Mouse (Mus musculus) small intestine, adult 2 months (tissue): Measurements from ENCODE around the gene Slc9a3r2. TPM values are rescaled to one million over a fixed set of nuclear protein-coding genes. Genes with fewer than 3 reads are reported as not detected.

Source experiments
- H3K27ac ChIP-seq: fragments of 200-500 bp; 2 replicates; pipeline ENCODE4 v1.5.1; 2012; ENCODE audit warnings: low read depth, low read length, control low read depth, inconsistent platforms; ENCODE audit not compliant: insufficient read depth
- H3K27me3 ChIP-seq: fragments of 200-500 bp; 2 replicates; pipeline ENCODE4 v1.6.1; 2012; ENCODE audit warnings: mild to moderate bottlenecking, moderate library complexity, low read length, inconsistent platforms; ENCODE audit not compliant: control insufficient read depth, insufficient read depth
- H3K36me3 ChIP-seq: fragments of 200-500 bp; 2 replicates; pipeline ENCODE4 v1.6.1; 2012; ENCODE audit warnings: mild to moderate bottlenecking, low read length, control low read depth, inconsistent platforms; ENCODE audit not compliant: control insufficient read depth, insufficient read depth
- H3K4me1 ChIP-seq: fragments of 200-500 bp; 2 replicates; pipeline ENCODE4 v1.6.1; 2012; ENCODE audit warnings: low read length, inconsistent platforms, mixed read lengths; ENCODE audit not compliant: control insufficient read depth, insufficient read depth, insufficient read length
- H3K4me3 ChIP-seq: fragments of 200-500 bp; 2 replicates; pipeline ENCODE4 v1.5.1; 2012; ENCODE audit warnings: low read depth, mild to moderate bottlenecking, control low read depth, inconsistent platforms, low read length, moderate library complexity
- CTCF ChIP-seq: fragments of 200-500 bp; IDR thresholded peaks from 2 replicates; pipeline ENCODE4 v1.5.1; 2012; ENCODE audit warnings: low read depth, mild to moderate bottlenecking, control low read depth, inconsistent platforms, low read length, moderate library complexity, mixed read lengths; ENCODE audit not compliant: insufficient replicate concordance, insufficient read length; ENCODE audit errors: extremely low read depth
- POLR2A ChIP-seq: fragments of 200-500 bp; IDR thresholded peaks from 2 replicates; pipeline ENCODE4 v1.6.1; 2012; ENCODE audit warnings: low read depth, mild to moderate bottlenecking, control low read depth, inconsistent platforms, low read length, moderate library complexity
- WGBS: fragments of 180-500 bp; shearing (Covaris S2); methylation state at CpG from one replicate; pipeline ENCODE4 v1.1.7; 2018; 5-methylcytosine and 5-hydroxymethylcytosine counted together
- polyA plus RNA-seq: library from polyadenylated mRNA; depleted of rRNA; stranded (reverse); fragments of >200 nt; gene quantifications from 2 replicates; pipeline ENCODE4 v1.2.3, GENCODE M21; 2012

Slc9a3r2 gene
- polyA plus RNA-seq, 1 experiment = 44.9 TPM

DNA sequence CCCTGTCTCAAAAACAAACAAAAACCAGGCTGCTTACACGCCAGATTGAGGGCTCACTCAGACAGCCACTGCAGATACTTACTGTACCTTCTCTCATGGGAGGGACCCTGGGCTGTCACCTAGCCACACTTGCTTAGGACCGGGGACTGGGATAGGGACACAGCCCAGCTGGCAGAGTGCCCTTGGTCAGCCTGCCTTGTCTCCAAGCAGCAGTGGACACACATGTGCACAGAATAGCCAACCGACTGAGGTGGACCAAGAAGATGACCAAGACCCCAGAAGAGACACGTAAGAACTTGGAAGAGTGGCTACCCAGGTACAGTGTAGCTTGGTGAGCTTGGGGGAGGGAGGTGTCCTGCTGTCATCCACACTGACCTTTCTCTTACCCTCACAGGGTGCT is 11.9 kb downstream of the Slc9a3r2 start:
- Histone ChIP-seq H3K4me1 (peaks cover 5% of the 10 kb centered on the region), H3K27ac (peak overlapping the region; percentile 25; the same call in 1 of the 2 replicates), H3K4me3 (no peak overlapping the region), H3K36me3 (0 out of 2 replicates have a peak, but pooled peaks cover 1% of the 10 kb centered on the region), H3K27me3 (no peaks in the 10 kb centered on the region)
- no peak for TF ChIP-seq CTCF
- TF ChIP-seq POLR2A = no peak
- 77% methylated on average over 4 of the region's 4 CpGs for WGBS

DNA sequence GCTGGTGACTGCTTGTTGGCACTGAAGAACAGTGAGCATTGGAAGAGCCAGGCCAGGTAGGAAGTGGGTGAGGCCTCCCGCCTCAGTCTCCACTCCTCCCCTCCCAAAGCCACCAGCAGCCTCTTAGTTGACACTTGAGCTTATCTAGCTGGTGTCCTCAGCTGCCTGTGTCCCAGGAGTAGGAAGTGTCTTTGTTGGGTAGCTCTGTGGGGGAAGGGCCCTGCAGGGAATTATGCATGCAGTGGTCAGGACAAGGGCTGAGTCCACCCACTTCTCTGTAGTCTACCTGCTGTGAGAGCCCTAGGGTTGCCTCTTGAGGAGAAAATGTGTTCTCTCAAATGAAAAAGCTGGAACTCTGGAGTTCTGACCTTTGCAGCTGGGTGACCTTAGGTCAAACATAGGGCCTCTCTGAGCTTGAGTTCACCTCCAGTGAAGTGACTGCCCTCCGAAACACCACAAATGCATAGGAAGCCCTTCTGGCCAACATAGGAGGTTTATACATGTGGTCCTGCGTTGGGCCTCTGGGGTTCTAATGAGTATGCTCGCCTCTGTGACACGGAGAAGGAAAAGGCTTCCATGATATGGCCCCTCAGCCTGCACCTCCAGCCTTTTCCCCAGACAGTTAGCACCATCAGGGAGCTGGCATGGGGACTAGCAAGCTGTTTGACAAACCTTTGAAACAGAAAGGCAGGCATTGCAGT is 13.2 kb downstream of the Slc9a3r2 start:
- 0 out of 2 replicates have a peak, but pooled peaks cover 1% of the 10 kb centered on the region for H3K36me3 ChIP-seq
- peaks cover 7% of the 10 kb centered on the region for H3K4me1 ChIP-seq
- no peak overlapping the region for H3K4me3 ChIP-seq
- H3K27ac ChIP-seq = no peak overlapping the region
- TF ChIP-seq POLR2A = no peak
- WGBS = 83% methylated on average over 5 of the region's 5 CpGs
- H3K27me3 ChIP-seq = no peaks in the 10 kb centered on the region

DNA sequence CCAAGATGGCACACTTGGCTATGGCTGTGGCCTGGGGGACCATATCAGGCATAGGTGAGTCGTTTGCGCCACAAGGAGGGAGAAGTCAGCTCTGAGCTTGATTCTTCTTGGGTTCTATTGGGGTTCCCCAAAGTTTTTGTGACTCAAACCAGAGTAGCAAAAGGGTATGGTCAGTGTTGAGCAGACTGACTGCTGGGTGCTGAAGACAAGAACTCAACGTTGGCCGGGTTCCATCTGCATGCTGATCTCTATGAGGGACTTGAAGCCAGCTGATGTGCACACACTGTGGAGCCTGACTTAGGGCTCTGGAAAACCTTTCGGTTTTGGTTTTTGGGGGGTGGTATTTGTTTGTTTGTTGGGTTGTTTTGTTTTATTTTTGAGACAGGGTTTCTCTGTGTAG is 14.4 kb downstream of the Slc9a3r2 start:
- Histone ChIP-seq H3K4me1 (peaks cover 9% of the 10 kb centered on the region), H3K27ac (no peak overlapping the region), H3K36me3 (no peaks in the 10 kb centered on the region; the same call in 1 of the 2 replicates), H3K27me3 (no peaks in the 10 kb centered on the region), H3K4me3 (no peak overlapping the region)
- TF ChIP-seq CTCF (no peak), POLR2A (no peak)
- WGBS = 81% methylated on average over 5 of the region's 5 CpGs

DNA sequence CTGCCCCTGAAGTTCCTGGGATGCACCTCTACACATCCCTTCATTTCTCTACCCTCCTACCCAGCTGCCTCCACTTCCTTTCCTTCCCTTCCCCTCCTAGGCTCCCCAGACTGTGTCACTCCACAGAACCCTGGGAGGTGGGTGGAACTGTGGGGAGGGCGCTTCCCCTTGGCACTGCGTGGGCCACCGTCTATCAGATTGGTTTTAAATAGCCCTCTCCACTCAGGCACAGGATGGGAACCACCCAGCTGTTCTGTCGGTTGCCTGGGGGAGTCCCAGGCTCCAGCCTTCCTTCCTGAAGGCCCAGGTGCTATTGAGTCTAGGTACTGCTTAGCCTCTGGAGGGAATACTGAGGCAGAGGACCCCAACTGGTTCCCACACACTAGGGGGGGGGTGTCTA is 15.1 kb downstream of the Slc9a3r2 start:
- TF ChIP-seq CTCF = no peak
- no peak for TF ChIP-seq POLR2A
- Histone ChIP-seq H3K27ac (no peak overlapping the region), H3K36me3 (no peaks in the 10 kb centered on the region; the same call in 1 of the 2 replicates), H3K27me3 (no peaks in the 10 kb centered on the region), H3K4me1 (peaks cover 9% of the 10 kb centered on the region), H3K4me3 (no peak overlapping the region)
- 82% methylated on average over 4 of the region's 4 CpGs for WGBS

DNA sequence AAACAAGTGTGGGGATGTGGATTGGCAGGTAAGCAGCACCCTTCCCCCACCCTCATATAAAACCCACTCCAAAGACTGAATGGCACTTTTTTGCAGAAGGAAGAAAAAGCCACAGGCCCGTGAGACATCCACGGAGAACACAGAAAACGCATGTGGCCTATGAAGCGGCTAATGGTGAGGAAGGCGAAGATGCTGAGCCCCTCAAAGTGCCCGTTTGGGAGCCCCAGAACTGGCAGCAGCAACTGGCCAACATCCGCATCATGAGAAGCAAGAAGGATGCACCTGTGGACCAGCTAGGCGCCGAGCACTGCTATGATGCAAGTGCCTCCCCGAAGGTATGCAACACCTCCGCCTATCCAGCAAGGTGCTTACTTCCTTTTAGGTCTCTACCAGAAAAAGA is 16.3 kb downstream of the Slc9a3r2 start:
- Histone ChIP-seq H3K4me3 (no peak overlapping the region), H3K36me3 (peaks cover 4% of the 10 kb centered on the region), H3K27me3 (no peaks in the 10 kb centered on the region), H3K4me1 (peaks cover 9% of the 10 kb centered on the region), H3K27ac (peak overlapping the region; percentile 62; the same call in 1 of the 2 replicates)
- TF ChIP-seq POLR2A = no peak
- TF ChIP-seq CTCF = no peak
- 92% methylated on average over 11 of the region's 11 CpGs for WGBS

DNA sequence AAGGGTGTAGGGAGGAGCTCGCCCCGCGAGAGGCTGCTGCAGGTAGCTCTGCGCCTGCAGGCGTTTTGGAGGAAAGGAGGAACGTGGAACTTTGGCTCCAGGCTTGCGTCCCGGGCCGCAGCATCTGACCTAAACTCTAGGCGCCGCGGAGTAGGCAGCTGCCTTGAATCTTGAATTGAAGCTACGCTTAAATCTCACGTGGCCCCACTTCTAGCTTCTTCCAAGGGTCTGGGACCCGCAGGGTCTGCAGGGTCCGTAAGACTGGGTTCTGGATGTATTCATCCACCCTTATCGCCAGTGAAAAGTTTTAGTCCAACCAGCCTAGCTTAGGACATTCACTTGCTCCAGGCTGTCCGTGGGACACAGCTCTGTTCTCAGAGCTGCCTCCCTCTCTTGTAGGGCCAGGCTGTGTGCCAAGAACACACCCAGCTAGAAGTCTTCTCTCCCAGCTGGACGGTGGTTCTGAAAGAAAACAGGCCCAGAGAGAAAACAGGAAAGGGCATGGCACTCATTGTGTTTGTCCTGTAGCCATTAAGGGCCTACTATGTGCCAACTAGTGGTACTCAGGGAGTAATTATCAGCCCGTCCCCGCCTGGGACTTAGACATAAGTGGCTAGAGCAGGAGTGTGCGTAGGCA is 17.2 kb downstream of the Slc9a3r2 start:
- H3K36me3 ChIP-seq = peaks cover 7% of the 10 kb centered on the region
- H3K27me3 ChIP-seq = no peaks in the 10 kb centered on the region
- peak overlapping the region; percentile 72 for H3K27ac ChIP-seq
- H3K4me3 ChIP-seq = peak overlapping the region; percentile 74
- TF ChIP-seq CTCF = no peak
- no peak for TF ChIP-seq POLR2A
- WGBS = 4% methylated on average over 22 of the region's 22 CpGs
- peaks cover 6% of the 10 kb centered on the region for H3K4me1 ChIP-seq

DNA sequence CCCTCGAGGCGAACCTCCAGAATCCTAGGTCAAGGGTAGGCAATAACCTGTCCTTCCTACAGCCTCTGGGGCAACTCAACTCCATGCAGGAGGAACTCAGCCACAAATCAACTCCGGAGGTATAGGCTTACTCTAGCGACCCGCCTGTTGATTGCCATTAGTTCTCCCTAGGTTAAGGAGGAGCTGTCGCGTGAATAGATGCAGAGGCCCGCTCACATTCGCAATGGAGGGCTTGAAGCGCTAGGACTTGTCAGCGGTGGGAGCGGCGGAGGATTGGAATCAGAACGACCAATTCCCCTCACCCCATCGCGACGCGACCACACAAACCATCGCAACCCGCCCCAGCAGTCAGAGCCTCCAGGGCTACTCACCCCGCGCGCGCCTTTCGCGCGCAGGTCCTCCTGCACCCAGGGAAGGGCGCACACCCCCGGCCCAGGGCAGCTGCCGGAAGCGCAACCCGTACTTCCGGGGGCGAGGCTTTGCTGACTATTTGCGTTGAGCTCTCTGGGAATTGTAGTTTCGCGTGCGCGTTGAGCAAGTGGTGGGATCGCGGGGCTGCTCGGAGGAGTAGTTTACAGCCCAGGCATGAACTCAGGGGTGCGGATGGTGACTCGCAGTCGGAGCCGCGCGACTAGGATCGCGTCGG is 17.8 kb downstream of the Slc9a3r2 start, which contains the start of the genes Tsc2 and Nthl1:
TSS of gene Tsc2 (minus strand) at position 464 of the 646 bp plus-strand sequence.
TSS of gene Nthl1 (plus strand) at position 514 of the 646 bp plus-strand sequence.
- TF ChIP-seq CTCF (no peak), POLR2A (peak; percentile 54)
- Histone ChIP-seq H3K4me3 (peak within 1 kb of the TSS; percentile 74), H3K27ac (peak within 1 kb of the TSS; percentile 72), H3K36me3 (peaks cover 11% of the 10 kb centered on the region), H3K27me3 (no peaks in the 10 kb centered on the region), H3K4me1 (peaks cover 6% of the 10 kb centered on the region)
- under 1% methylated on average over 51 of the region's 51 CpGs for WGBS
